Mouse (Mus musculus): Measurements from ENCODE around the gene Chrm5. TPM values are rescaled to one million over a fixed set of nuclear protein-coding genes. Genes with fewer than 3 reads are reported as not detected.

Gene Chrm5
- total RNA-seq (2021) = not detected

DNA sequence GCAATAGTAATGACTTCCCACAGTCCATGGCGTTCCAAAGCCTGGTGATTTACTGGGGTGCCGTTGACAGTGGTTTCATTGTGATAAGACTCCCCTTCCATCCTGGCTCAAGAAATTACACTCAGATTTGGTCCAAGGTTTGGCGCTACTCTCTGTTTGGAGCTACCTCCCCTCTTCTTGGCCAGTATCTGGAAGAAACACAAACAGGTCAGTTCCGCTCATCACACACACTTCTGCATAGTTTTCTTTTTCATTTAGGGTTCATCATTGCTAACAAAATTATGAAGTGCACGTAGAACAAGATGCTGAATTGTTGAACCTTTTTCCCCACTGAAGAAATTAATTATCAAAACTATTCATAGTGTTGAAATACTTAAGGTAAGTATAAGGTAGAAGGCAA is at the start of gene Chrm5:
Gene Chrm5, minus strand, starts transcription at position 101 of the 400 bp plus-strand sequence.
- intact Hi-C loops (cut with DNase I) = loop anchor here (2.0 kb wide), 1 partner anchor 284 kb away; no protein-coding TSS in a partner anchor

DNA sequence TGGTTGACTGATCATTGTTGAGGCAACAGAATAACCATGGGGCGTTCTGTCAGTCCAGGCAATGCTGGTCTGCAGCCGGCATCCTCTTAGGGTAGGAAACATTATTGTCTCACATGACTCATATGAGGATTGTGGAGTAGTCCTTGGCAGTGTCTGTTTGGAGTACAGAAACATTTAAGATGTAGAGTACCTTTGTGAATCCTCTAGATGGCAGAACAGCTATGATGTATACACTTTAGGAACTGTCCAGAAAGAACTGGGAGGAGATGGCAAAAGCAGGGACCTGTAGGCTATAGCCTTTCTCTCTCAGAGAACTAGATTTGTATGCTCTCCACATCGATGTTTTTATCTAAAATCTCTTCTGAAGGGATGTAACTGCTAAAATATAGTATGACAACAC is 46.4 kb upstream of the Chrm5 start:
- DNase-seq (ENCODE audit: low spot score) = no peak
- intact Hi-C loops (cut with DNase I) = no loop called here

More for the DNA sequence above, at the start of gene Chrm5:
- no peak for DNase-seq (ENCODE audit: low spot score)

DNA sequence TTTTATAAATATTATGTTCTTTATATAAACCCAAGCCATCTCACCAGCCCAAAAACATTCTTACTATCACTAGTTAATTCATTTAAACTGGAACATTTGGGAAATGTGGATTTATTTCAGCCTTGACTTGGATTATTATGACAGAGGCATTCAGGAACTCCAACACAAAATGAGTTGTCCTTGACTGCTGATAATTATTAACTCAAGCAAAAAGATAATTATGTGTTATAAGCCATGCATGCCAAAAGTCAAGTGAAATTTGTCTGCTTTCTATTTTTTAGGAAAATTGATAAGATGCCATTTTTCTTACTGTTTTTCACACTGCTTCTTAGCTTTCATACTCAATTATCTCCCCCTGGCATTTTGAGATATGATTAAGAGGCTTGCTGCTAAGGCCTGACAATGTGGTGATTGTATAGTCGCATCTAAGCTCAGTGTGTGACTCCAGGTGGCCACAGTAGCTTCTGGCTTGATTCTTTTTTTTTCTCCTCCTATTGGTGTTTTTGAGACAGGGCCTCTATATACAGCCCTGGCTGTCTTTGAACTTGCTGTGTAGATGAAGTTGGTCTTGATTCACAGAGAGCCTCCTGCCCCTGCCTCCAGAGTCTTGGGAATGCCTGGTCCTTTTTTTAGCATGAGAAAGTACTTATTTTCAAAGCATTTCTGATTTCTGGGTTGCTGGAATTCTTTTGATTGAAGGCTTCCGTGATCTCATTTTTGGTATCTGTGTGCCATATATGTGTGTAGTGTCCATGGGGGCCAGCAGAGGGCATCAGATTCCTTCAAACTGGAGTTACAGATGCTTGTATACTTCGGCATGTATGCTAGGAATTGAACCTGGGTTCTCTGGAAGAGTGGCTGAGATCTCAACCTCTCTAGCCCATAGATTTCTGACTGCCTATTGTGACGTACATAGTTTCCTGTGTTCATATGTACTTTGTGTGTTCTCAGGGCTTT is 40.2 kb upstream of the Chrm5 start:
- intact Hi-C loops (cut with DNase I) = no loop called here
- no peak for DNase-seq (ENCODE audit: low spot score)

DNA sequence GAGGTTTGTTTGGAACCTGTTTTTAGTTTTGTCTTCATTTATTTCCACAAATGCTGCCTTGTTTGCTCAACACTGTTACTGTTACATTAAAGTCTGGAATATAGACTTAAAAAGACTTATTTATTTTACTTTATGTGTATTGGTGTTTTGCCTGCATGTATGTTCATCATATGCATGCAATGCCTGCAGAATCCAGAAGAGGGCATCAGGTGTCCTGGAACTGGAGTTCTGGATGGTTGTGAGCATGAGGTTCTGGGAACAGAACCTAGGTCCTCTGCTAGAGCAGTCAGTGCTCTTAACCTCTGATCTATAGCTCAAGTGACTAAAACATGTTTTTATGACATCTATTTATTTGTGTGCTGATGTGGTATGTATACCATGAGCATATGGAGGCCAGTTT is 38.0 kb upstream of the Chrm5 start:
- DNase-seq (ENCODE audit: low spot score) = no peak
- intact Hi-C loops (cut with DNase I) = no loop called here

DNA sequence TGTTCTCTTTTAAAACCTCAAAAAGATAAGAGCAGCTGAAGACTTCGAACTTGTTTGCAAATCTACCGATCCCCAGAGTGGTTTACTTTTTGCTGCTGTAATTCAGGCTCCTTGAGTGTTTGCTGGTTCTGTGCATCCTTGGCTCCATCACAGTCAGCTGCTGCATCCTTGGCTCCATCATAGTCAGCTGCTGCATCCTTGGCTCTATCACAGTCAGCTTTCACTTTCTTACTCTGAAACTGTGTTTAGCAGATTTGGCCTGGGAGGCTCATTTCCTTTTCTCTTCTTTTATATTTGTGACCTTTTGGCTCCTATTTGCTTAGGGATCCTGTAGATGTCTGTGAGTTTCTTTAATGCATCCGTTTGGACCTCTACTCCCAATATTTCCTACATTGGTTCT is 36.6 kb upstream of the Chrm5 start:
- DNase-seq (ENCODE audit: low spot score) = no peak
- intact Hi-C loops (cut with DNase I) = no loop called here

DNA sequence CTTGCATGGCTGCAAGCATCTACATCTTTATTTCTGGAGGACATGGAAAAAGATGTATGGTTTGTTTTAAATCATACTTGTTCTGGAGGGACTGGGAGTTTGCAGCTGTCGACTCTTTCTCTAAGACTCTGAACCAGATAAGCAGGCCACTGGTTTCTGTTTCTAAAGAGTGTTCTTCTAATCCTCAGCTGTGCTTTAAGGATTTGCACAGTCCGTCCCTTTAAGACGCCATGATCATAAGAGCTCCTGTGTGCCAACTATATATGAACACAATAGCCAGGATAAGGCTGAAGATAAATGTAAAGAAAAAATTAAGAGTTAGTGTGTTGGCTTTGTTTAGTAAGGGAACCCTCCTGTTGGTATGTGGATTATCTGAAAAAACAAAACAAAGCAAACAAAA is 36.2 kb upstream of the Chrm5 start:
- intact Hi-C loops (cut with DNase I) = no loop called here

DNA sequence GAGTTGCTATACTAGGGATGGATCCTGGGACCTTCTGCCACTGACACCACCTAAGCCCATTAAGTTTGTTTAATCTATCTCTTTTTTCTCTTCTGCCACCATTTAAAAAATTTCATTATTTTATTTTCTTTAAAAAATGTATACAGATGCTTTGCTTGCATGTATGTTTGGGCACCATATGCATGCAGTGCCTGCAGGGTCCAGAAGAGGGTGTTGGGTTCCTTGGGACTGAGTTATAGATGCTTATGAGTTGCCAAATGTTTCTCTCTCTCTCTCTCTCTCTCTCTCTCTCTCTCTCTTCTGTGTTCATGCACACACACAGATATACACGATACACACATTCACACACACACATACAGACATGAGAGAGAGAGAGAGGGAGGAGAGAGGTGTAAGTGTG is 32.5 kb upstream of the Chrm5 start:
- intact Hi-C loops (cut with DNase I) = no loop called here
- DNase-seq (ENCODE audit: low spot score) = no peak

More for the DNA sequence above, 36.2 kb upstream of the Chrm5 start:
- DNase-seq (ENCODE audit: low spot score) = no peak

DNA sequence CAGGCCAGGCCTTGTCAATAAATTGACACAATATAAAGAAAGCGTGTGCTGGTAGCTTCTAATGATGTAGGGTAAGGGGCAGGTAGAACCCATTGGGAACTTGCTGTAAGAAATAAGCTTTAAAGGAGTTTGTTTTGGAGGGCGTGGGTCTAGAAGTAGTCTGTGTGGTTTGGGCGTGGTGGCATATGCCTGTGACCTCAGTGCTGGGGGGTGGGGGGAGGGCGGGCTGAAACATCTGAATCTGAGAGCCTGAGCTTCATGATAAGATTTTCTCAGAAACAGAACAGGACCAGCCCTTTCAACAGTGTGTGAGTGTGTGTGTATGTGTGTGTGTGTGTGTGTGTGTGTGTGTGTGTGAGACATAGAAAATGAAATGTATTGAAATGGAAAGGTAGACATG is 29.6 kb upstream of the Chrm5 start:
- intact Hi-C loops (cut with DNase I) = no loop called here
- DNase-seq (ENCODE audit: low spot score) = no peak

DNA sequence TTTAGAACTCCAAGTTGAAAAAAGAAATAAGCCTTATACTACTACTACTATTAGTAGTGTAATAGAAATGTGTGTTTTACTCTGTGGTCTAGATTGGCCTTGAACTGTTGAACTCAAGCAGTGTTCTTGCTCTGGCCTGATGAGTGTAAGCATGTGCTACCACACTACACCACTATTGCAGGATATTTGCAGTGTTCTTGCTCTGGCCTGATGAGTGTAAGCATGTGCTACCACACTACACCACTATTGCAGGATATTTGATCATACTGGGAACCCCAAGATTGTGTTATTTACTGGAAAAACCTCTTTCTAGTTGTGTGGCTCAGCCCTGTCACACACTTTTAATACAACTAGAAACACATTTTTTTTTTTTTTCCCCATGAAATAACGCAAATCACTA is 26.9 kb upstream of the Chrm5 start:
- intact Hi-C loops (cut with DNase I) = no loop called here
- DNase-seq (ENCODE audit: low spot score) = no peak

DNA sequence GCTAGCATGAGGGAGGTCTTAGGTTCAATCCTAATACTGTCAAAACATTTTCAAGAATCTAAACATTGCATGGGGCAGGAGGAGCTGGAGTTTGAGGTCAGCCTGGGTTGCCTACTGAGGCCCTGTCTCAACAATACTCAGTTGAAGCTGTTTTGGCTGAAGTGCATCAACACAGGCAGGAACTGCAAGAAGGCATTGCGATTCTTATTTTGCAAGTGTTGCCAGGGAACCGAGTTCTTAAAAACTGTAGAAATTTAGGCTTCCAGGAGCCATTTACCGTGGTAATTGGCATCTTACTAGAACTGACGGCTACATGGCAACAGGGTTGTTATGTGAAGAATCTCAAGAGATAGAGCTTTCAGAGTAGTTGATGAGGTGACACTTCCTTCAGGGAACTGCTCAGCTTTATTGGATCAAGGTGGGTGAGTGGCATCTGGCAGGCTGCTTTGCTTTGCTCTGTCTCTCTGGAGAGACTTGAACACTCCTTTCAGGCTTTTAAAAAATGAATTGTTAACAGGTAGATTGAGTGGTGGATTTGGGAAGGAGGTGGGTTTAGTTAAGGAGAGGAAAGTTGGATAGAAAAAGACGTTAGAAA is 26.4 kb upstream of the Chrm5 start:
- no peak for DNase-seq (ENCODE audit: low spot score)
- intact Hi-C loops (cut with DNase I) = no loop called here

DNA sequence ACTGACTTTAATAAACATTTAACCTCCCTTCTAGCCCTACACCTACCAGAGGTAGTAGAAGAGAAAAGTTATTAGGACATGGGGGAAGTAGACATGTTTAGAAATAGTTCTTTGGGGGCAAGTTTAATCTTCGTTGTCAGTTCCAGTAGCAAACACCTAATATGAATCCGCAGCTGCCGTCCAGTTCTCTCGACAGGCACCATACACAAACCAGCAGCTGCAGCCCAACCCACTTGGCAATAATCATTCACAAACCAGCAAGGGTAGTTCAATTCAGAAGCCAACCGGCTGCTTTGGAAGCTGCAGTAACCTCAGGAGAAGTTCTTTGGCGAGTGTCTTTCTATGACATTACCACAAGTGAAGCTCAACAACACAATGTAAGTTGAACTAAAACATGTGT is 23.4 kb upstream of the Chrm5 start:
- no peak for DNase-seq (ENCODE audit: low spot score)
- intact Hi-C loops (cut with DNase I) = loop anchor here (5.0 kb wide), 1 partner anchor 33 kb away; no protein-coding TSS in a partner anchor

DNA sequence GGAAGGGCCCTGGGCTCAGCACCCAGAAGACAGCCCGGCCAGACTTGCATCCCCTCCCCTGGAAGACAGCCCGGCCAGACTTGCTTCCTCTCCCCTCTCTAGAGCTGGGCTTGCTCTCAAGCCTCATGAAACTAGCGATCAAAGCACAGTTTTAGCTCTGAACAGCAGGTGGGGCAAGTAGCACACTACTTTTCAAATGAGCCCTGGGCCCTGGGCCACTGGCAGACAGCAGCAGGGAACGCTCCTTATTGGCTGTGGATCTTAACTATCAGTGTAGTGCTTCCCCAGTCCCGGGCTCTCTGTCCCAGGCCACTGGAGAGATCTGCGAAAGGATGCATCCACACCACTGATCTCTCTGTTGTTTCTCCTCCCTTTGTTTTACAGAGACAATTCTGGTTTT is 20.6 kb upstream of the Chrm5 start:
- DNase-seq (ENCODE audit: low spot score) = peak; percentile 54
- intact Hi-C loops (cut with DNase I) = loop anchor here (2.0 to 5.0 kb wide), 2 partner anchors 36 to 264 kb away; no protein-coding TSS in a partner anchor

DNA sequence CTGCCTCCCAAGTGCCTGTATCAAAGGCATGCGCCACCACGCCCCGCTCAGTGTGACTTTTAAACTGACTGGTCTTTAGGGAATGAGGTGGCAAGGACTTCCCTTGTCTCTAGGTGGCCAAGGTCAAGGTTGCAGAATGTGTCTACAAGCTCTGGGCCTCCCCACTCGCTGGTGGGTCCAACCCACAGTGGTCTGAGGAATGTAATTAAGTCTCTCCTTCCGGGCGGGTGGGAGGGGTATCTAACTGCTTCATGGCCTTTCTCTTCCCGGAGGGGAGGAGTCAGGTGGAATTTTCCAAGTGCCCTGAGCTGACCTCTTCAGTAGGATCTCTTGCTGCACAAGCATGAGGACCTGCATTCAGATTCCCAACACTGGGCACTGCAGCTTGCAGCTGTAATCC is 17.3 kb upstream of the Chrm5 start:
- no peak for DNase-seq (ENCODE audit: low spot score)
- intact Hi-C loops (cut with DNase I) = no loop called here

DNA sequence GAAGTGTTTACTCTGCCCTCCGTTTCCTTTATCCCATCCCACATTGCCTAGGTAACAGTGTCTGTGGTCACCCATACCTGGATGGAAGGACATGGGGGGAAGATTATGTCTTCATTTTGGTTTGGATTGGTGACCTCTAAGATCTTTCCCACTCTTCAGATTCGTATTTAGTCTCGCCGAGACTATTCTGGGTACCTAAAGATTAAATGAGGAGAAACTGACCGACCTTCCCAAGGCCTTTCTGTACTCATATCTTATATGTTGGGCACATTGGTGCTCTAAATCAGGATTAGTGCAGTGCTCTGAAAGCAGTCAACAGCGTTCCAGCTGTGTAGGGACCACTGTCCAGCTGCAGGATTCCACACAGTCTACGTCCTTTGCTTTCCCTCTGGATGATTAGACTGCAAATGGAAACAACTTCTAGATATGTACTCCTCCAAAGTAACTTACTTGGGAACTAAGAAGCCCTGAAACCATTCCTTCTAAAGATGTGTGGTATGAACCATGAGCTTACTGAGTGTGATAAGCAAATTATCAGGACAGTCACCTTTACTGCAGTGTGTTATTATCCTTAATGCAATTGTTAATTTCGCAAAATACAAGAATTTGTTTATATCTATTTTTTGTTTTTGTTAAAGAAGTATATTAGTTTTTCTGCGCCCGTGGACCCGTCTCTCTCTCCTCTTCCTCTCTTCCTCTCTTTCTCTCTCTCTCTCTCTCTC is 13.1 kb upstream of the Chrm5 start:
- DNase-seq (ENCODE audit: low spot score) = no peak
- intact Hi-C loops (cut with DNase I) = loop anchor here (5.0 kb wide), 2 partner anchors 36 to 231 kb away; partner anchors contain the start of gene Nop10

DNA sequence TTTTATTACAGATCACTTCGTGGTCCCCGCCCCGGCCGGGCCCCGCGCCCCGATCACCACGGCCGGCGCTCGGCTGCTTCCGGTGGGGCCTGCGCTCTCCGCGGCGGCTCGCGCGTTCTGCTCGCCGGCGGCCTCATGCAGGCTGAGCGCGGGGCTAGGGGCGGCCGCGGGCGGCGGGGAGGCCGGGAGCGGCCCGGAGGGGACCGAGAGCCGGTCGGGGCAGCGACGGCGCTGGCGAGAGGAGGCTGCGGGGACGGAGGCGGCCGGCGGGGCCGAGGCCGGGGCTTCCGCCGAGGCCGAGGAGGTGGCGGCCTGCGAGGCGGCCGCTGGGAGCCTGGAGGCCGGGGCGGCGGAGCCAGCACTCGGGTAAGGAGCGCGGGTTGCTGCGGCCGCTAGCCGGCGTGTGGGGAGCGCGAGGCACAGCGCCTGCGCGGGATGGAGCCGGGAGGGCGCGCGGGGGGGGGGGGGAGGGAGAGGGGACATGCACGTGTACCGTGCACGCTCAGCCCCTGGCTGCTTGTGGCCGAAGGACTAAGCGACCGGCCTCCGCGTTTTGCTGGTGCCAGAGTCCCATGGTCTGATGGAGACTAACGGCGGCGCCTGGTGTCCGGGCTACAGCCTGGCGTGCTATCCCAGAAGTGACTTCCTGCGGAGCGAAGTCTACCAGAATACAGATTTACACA is 12.4 kb upstream of the Chrm5 start, which contains the start of gene Aven:
Gene Aven, plus strand, starts transcription at position 109 of the 683 bp plus-strand sequence.
- intact Hi-C loops (cut with DNase I) = loop anchor here (5.0 kb wide), 2 partner anchors 36 to 231 kb away; partner anchors contain the start of gene Nop10
- DNase-seq (ENCODE audit: low spot score) = peak; percentile 82

DNA sequence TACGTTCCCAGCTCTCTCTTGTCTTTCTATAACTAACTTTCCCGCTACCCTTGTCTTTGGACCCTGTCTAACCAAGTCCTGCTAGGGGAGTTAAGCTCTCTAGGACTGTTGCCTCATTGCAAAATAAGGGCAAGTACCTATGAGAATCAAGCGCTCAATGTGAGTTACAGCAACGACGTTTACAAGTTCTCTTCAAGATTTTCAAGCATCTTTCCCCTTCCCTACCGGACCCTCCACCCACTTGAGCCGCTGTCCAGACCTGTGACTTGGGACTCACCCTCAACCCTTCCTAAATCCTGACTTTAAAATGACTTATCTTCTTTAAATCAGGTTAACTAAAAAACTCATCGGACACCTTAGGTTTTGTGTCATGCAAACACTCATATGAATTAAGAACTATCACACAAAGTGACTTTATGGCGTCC is 11.9 kb upstream of the Chrm5 start:
- no peak for DNase-seq (ENCODE audit: low spot score)
- intact Hi-C loops (cut with DNase I) = loop anchor here (5.0 kb wide), 2 partner anchors 35 to 230 kb away; partner anchors contain the start of gene Nop10

DNA sequence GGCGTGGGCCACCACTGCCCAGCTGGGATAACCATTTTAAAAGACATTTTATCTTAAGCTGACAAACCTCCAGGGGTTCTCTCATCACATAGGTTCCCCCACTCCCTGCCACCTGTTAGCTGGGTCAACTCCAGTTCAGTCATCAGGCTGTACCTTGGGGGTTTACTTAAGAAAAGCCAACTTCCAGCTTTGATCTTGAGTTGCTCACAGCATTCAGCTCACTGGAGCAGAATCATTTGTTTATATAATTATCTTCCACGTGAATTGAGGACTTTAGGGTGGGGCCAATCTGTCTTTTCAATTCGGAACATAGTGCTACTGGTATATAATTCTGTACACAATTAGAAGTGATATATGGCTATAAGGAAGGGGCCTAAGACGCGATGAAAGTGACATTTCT is 11.1 kb upstream of the Chrm5 start:
- intact Hi-C loops (cut with DNase I) = loop anchor here (5.0 kb wide), 2 partner anchors 34 to 229 kb away; partner anchors contain the start of gene Nop10
- no peak for DNase-seq (ENCODE audit: low spot score)

DNA sequence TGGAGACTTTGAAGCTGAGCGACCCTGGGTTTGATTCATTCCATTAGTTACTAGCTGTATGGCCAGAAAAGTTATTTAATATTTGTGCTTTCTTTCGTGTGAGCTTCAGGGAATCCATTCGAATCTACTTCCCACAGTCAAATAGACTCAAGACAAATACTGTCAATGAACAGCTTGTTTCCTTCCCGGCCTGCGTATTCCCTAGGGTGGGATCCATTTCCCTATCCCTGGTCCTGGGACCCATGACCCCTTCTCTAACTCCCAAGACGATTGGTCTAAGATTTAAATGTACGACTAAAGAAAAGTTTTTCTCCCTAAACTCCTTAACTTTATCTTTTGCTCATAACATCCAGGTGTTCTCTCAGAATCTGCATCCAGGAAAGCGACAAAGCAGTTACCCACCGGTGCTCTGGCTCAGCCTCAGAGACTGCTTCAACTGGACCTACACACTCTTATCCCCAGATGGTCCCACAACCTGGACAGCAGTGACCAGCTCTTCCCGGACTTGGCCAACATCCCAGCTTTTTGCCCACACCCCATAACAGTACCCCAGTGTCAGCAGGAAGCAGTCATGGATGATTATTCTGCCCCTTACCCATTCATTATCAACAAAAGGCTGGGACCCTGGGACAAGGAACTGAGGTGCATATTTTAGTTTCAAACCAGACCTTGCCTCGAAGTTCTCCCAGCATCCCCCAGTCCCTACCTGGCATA is 10.1 kb upstream of the Chrm5 start:
- intact Hi-C loops (cut with DNase I) = loop anchor here (5.0 kb wide), 2 partner anchors 33 to 228 kb away; partner anchors contain the start of gene Nop10
- DNase-seq (ENCODE audit: low spot score) = no peak

DNA sequence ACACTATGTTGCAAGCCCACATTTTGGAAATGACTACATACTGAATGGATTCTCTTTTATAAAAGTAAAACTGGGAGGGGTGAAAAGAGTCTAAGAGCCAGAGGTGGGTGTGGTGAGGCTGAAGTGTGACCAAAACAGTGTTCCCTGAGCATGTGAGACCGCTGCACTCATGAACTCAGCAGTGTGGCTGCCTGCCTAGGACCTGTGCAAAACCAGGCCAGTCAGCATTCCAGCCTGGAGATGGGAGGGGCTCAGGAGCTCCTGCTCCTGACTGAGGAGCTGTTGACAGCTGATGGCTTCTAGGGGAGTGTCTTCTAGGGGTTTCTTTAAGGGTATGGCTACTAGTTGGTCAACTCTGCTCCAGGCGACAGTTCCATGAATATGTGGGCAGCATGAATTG is 4.3 kb upstream of the Chrm5 start:
- DNase-seq (ENCODE audit: low spot score) = no peak
- intact Hi-C loops (cut with DNase I) = loop anchor here (5.0 kb wide), 1 partner anchor 243 kb away; no protein-coding TSS in a partner anchor
